Mouse (Mus musculus): ENCODE data around the gene Hcls1.

- TF ChIP-seq CTCF (IDR thresholded peaks at IDR 0.05; ENCODE audit: extremely low read depth, insufficient read depth, low read length) (no peak), POLR2A (IDR thresholded peaks at IDR 0.05; ENCODE audit: extremely low read depth, insufficient read depth, low read length) (no peak)
These were observed 5.6 kb upstream of the Hcls1 start for GRCm38 (mm10) chr16:36929216-36929615.
